Mouse (Mus musculus) telencephalon, adult 2 months (tissue): ENCODE measurements around the gene Wwc1.
A peak's percentile ranks its signal among the peaks of the same experiment; 100 is the strongest.
"Not testable (repeated sequence)": the region's sequence is repeated elsewhere in the genome, so short reads cannot be mapped to it uniquely, and the experiment has no call there.

Experiments used
- DNase-seq: peaks from one replicate; pipeline ENCODE4 v3.0.0-alpha.2; 2011; ENCODE audit warnings: low read depth, low spot score

The Wwc1 gene

DNA sequence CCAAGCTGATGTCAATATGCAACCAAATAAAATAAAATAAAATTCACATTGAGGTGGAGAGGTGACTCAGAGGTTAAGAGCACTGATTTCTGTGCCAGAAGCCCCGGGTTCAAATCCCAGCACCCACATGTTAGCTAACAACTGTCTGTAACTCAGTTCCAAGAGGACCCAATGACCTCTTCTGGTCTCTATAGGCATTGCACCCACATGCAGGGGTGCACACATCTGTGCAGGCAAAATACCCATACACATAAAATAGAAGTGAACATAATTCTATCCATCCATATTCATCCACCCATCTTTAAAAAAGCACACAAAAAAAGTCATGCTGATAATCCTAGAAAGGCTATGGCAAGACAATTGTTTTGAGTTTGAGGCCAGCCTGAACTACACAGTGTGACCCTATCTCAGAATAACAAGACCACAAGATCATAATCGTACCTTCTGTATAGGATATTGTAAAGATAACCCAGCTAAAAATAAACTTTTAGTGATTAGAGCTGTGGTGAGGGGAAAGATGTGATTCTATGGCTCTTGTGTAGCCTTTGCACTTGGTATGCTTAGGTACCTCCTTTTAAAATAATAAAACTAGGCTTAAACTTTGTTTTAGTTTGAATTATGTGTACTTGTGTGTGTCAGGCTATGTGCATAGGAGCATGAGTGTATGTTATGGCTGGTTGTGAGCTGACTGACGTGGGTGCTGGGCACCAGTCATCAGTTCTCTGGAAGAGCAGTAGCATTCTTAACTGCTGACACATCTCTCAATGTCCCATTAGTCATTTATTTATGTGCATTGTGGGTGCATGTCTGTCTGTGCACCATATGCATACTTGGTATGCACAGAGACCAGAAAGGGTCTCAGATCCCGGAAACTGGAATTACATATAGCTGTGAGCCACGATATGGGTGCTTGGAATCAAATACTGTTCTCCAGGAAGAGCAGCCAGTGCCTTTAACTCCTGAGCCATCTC, 142.9 kb downstream of the Wwc1 start:
- no peak for DNase-seq

DNA sequence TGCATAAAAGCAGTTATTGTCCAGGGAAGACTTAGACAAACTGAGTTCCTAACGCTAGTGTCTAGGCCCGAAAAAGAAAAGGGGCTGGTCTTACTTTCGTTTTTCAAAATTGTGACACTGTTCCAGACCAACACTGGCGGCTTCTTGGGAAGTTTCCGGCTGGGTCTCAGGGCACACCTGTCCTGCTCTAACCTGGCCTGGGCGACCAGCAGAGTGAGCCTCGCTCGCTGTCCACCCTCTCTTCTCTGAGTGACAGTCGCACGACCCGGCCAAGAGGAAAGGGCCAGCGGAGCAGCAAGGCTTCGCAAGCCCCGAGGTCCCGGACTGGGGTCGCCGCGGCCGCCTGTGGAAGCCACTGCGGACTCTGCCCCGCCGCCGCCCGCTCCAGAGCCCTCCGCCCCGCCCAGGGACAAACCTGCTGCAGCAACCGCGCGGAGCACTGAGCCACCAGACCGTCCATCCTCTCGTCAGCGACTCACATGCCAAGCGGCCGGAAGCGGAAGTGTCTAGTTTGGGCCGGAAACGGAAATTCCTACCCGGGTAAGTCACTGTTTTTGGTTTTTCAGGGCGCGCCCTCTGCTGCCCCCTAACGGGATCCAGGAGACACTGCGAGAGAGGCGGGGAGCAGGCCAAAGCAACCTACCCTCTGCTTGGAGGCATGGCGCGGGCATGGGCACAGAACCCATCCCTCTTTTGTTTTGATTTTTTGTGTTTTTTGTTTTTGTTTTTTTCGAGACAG, 146.1 kb downstream of the Wwc1 start, which contains the start of gene Rars:
Gene Rars (minus strand): TSS at position 485 of the 739 bp plus-strand sequence.
- peak; percentile 93 for DNase-seq

DNA sequence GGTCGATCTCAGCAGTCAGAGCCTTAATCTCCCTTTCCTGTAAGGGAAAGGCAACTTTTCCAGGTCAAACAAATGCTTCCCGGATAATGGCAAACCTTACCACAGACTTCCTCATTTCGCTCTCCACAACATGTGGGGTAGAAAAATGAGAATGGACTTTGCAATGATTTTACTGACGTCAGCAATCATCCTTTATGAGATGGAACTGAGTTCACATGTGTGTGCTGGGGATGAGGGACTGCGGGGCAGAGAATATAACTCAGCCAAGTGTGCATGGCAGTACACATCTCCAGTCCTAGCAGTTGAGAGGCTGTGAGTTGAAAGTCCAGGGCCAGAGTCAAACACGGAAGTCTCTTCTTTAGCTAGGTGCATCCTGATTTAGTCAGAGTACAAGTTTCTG, 147.1 kb downstream of the Wwc1 start:
- DNase-seq = no peak

DNA sequence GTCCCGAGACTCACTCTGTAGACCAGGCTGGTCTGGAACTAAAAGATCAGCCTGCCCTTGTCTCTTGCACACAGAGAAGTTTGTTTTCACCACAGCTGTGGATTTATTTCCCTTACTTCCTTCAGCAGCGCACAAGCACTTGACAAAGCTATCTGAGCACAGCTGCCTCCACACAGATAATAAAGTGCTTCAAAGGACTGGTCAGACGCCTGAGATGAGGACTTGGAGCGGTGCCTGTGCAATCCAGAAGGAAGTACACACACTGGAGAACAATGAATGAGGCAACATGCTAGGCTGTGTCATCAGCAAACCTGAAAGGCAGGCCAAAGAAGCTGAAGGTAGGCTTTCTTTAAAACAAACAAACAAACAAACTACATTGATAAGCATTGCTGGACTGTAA, 148.2 kb downstream of the Wwc1 start:
- DNase-seq = no peak

DNA sequence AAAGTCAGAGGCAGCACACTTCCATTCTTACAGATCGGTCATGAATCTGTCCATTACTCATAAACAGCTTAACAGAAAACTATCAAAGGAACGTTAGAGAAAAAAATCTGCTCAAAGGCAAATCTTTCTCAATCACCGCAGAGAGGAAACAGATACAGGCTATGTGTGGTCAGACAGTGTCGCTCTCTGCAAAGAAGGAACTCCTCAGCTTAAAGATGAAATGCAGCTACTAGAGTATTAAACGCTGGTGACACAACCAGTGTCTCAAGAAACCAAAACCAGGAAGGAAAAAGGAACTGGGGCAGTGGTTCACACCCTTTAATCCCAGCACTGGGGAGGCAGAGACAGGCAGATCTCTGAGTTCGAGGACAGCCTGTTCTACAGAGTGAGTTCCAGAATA, 152.6 kb downstream of the Wwc1 start:
- DNase-seq = no peak

DNA sequence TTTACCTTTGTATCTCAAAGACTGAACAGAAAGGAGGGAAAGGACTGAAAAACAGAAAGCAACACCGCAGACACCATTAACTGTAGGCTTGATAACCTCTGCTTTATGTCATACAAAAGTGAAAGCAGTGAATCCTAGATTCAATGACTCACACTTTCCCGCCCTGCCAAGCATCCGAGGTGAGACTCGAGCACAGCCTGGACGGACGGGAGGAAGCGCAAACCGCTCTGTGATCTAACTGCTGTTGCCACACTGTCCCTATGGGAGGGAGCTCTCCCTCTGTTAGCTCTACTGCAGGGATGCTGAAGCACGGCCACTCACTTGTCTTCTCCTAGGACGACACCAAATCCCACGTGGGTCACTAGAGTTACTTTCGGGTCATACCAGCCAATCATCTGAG, 164.0 kb downstream of the Wwc1 start:
- DNase-seq = no peak

DNA sequence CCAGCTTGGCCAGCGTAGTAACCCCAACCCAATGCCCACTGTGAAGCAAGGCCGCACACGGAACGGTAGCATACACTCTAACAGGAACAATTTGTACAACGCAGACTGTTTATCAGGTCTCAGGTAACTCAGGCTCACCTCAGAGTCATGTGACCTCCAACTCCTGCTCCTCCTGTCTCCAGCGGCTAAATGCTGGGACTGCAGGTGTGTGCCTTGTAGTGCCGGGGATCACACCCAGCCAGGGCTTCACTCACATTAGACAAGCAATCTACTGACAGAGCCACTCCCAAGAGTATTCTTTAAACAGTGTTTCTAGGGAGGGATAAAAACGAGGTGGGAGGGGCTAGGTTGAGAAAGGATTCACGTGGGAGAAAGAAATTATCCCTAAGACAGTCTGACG, 168.9 kb downstream of the Wwc1 start:
- no peak for DNase-seq

DNA sequence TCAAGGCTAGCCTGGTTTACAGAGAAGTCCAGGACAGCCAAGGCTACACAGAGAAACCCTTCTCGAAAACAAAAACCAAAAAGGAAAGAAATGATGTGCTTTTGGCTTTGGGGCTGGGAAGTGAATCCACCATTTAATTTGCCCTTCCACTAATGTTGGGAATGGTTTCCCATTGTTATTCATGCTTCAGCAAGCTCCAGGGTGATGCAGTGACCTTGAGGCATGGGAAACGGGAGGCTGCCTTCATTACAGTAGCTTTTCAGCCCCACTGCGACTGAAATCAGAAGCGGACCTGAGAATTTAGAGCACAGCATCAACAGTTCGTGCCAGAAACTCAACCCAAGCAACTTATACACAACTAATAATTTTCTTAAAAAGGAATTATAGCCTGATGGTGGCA, 179.0 kb downstream of the Wwc1 start:
- DNase-seq = no peak

DNA sequence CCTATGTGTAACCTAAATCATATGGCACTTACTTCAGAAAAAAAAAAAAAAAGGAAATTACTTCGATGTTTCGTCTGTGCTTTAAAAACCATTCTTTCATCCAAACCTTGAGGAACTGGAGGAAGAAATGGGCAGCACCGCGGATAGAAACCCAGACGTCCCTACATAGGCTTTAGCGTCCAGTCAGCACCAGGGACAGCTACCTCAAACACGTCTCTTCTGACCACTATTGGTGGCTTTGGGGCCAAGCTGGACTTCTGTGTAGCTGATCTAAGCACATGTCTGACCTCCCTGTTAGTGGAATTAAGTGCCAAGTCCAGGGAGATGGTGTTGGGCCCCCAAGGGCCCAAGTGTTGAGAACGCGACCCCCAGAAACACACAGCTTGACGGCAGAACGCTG, 181.5 kb downstream of the Wwc1 start, which contains the start of gene Fbll1:
Gene Fbll1 (minus strand): TSS at position 11 of the 400 bp plus-strand sequence.
- DNase-seq = no peak

DNA sequence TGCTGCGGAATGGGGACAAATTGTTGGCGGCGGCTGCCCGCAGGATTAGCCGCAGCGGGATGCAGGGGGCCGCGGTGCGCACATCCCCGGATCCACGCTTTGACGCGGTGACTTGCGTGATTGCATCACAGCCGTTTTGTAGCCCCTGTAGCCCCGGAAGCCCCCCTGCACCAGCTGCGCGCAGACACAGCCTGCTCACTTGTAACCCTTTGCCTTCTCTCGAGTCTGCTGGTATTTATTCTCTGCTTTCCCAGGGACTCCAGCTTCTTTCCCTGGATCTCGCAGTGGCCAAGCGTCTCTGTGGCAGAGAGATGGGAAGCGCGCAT, 181.9 kb downstream of the Wwc1 start:
- peak; percentile 79 for DNase-seq

DNA sequence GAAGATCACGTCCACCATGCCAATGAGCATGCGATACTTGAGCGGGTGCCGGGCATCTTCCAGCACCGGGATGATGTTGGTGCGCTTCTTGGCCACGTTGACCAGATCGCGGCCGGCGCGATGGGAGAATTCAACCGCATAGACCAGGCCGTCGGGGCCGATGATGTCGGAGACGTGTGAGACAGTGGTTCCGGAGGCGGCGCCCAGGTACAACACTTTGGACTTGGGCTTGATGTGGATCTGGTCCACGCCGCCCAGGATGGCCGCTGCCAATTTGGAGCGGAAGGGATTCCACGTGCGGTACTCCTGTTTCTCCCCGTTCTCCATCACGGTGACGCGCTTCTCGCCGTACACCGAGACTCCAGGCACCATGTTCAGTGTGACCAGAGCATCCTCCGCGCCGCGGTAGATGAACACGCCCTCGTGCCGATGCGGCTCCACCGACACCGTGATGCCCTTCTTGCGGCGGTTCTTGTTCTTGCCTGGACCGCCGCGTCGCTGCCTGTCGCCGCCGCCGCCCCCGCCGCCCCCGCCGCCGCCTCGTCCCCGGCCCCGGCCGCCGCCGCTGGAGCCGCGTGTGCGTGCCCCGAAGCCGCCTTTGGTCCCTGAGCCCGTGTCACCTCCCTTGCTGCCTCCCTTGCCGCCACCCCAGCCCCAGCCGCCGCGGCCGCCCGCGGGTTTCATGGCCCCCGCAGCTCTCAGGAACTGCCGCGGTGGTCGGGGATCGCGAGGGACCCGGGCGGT, 182.4 kb downstream of the Wwc1 start:
- DNase-seq = peak; percentile 19

DNA sequence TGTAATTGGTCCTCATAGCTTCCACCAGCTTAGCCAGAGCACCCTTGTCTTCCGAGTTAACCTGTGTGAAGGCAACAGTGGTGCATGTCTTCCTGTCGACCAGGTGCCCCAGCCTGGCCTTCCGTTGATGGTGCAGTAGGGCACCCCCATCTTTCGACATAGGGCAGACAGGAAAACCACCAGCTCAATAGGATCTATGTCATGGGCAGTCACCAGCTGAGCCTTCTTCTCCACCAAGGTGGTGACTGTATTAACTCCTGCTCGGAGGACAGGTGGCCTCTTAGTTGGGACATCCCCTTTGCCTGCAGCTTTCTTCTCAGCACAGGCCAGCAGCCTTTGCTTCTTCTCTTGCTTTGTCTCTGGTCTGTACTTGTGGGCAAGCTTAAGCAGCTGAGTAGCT, 187.5 kb downstream of the Wwc1 start:
- DNase-seq = not testable (repeated sequence)

DNA sequence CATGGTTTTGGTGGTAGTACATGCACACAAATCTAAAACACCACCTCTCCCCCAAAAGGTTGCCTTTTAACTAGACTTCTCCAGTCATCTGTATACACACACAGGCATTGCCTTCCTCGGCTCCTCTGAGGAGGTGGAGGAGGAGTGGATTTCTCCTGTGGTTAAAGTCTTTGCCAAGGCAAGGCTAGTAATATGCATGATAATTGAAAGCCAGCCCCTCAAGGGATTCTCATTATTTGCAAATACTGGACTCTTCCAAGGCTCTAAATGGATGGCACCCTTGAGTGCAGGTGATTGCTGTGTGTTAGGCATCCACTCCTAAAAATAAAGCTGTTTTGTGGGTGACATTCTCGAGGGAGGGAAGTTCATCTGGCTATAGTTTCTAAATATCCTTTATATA, 191.9 kb downstream of the Wwc1 start:
- DNase-seq = no peak
